Mouse (Mus musculus) forebrain, embryonic 10.5 days (tissue): ENCODE measurements around the gene Rbm20. TPM values are rescaled to one million over a fixed set of nuclear protein-coding genes. Genes with fewer than 3 reads are reported as not detected.
"Not testable (repeated sequence)": the region's sequence is repeated elsewhere in the genome, so short reads cannot be mapped to it uniquely, and the experiment has no call there.

Experiments
- DNase-seq: peaks from one replicate; pipeline ENCODE4 v3.0.0-alpha.2; 2017; ENCODE audit warnings: low spot score; ENCODE audit errors: extremely low spot score
- H3K27ac ChIP-seq: fragments of 300-500 bp; sonication (generic); 2 replicates; pipeline ENCODE4 v1.5.1; 2016; ENCODE audit warnings: mild to moderate bottlenecking
- H3K27me3 ChIP-seq: fragments of 300-500 bp; sonication (generic); 2 replicates; pipeline ENCODE4 v1.6.1; 2016; ENCODE audit warnings: mild to moderate bottlenecking; ENCODE audit not compliant: poor library complexity, severe bottlenecking
- H3K36me3 ChIP-seq: fragments of 300-500 bp; sonication (generic); replicated peaks from 2 replicates; pipeline ENCODE4 v1.6.1; 2016; ENCODE audit warnings: mild to moderate bottlenecking, moderate library complexity
- H3K4me1 ChIP-seq: fragments of 300-500 bp; sonication (generic); 2 replicates; pipeline ENCODE4 v1.6.1; 2016
- H3K4me3 ChIP-seq: fragments of 300-500 bp; sonication (generic); 2 replicates; pipeline ENCODE4 v1.5.1; 2016; ENCODE audit warnings: mild to moderate bottlenecking, moderate library complexity
- H3K9me3 ChIP-seq: fragments of 300-500 bp; sonication (generic); 2 replicates; pipeline ENCODE4 v1.6.1; 2016; ENCODE audit warnings: mild to moderate bottlenecking, moderate library complexity
- WGBS: fragments of 180-500 bp; shearing (Covaris S2); methylation state at CpG from one replicate; pipeline ENCODE4 v1.1.7; 2016; 5-methylcytosine and 5-hydroxymethylcytosine counted together
- polyA plus RNA-seq: library from polyadenylated mRNA; unstranded; fragments of >200 nt; fragmentation: Nextera tagmentation; extraction: Ambion mirVana; gene quantifications from 2 replicates; pipeline ENCODE4 v1.2.1, GENCODE M21; 2016

The Rbm20 gene
- polyA plus RNA-seq, 1 experiment from 2014 or later: 1.6 TPM

- DNase-seq, H3K27me3 ChIP-seq, H3K9me3 ChIP-seq, H3K27ac ChIP-seq, H3K4me3 ChIP-seq: not testable (repeated sequence)
- Histone ChIP-seq H3K4me1 (peaks cover 30% of the 10 kb centered on the region), H3K36me3 (peaks cover 28% of the 10 kb centered on the region)
Observed at GRCm38 (mm10) chr19:53906703-53907070, 229.6 kb downstream of the Rbm20 start.

- 98% methylated on average over 4 of the region's 4 CpGs for WGBS
- DNase-seq: no peak
- H3K27me3 ChIP-seq: no peaks in the 10 kb centered on the region
- H3K4me1 ChIP-seq: no peaks in the 10 kb centered on the region
- peaks cover 84% of the 10 kb centered on the region for H3K36me3 ChIP-seq
- H3K9me3 ChIP-seq: no peaks in the 10 kb centered on the region
- no peak overlapping the region for H3K27ac ChIP-seq
- H3K4me3 ChIP-seq: no peak overlapping the region
Observed at GRCm38 (mm10) chr19:53914950-53915349, 237.8 kb downstream of the Rbm20 start.

Other genes with a start within 250 kb of the Rbm20 start
- gene Dusp5, start 148.2 kb upstream of the Rbm20 start, polyA plus RNA-seq: 9.0 and 9.2 TPM in 2 replicates
- gene Nutf2-ps1, start 88.2 kb upstream of the Rbm20 start, polyA plus RNA-seq: 635 and 662 TPM in 2 replicates
- gene Smc3, start 76.9 kb upstream of the Rbm20 start, polyA plus RNA-seq: 81.4 and 87.6 TPM in 2 replicates
- 46.7 and 47.0 TPM in 2 replicates for gene Pdcd4, start 214.9 kb downstream of the Rbm20 start, polyA plus RNA-seq